Mouse (Mus musculus) ES-Bruce4 (cell line): ENCODE results near the gene Tjp2. TPM values are rescaled to one million over a fixed set of nuclear protein-coding genes. Genes with fewer than 3 reads are reported as not detected.
A peak's percentile ranks its signal among the peaks of the same experiment; 100 is the strongest.

Experiments
- H3K27ac ChIP-seq: 2 replicates; pipeline ENCODE4 v1.5.1; 2012; ENCODE audit warnings: low read length, inconsistent platforms; ENCODE audit not compliant: insufficient read depth
- H3K27me3 ChIP-seq: 2 replicates; pipeline ENCODE4 v1.6.1; 2012; ENCODE audit warnings: mild to moderate bottlenecking, low read length, inconsistent platforms; ENCODE audit not compliant: control insufficient read depth, poor library complexity, insufficient read depth, severe bottlenecking
- H3K36me3 ChIP-seq: 2 replicates; pipeline ENCODE4 v1.6.1; 2012; ENCODE audit warnings: inconsistent platforms, mild to moderate bottlenecking, low read length, moderate library complexity; ENCODE audit not compliant: control insufficient read depth, poor library complexity, insufficient read depth, severe bottlenecking
- H3K4me1 ChIP-seq: one replicate; pipeline ENCODE4 v1.8.1; 2011; ENCODE audit warnings: low read length; ENCODE audit not compliant: control insufficient read depth, insufficient read depth
- H3K4me3 ChIP-seq: 2 replicates; pipeline ENCODE4 v1.5.1; 2011; ENCODE audit warnings: low read depth, mild to moderate bottlenecking, low read length
- H3K9ac ChIP-seq: 2 replicates; pipeline ENCODE4 v1.6.1; 2012; ENCODE audit warnings: low read depth, mild to moderate bottlenecking, inconsistent platforms; ENCODE audit not compliant: poor library complexity, severe bottlenecking
- H3K9me3 ChIP-seq: replicated peaks from 2 replicates; pipeline ENCODE4 v1.6.1; 2012; ENCODE audit warnings: mild to moderate bottlenecking, low read length, inconsistent platforms; ENCODE audit not compliant: control insufficient read depth, poor library complexity, insufficient read depth, severe bottlenecking
- CTCF ChIP-seq: IDR thresholded peaks from one replicate; pipeline ENCODE4 v1.8.1; 2011; ENCODE audit warnings: low read depth, low read length
- EP300 ChIP-seq: IDR thresholded peaks from 2 replicates; pipeline ENCODE4 v1.6.1; 2011; ENCODE audit warnings: low read depth, low read length; ENCODE audit not compliant: insufficient read depth
- POLR2A ChIP-seq: IDR thresholded peaks from one replicate; pipeline ENCODE4 v1.8.1; 2011; ENCODE audit warnings: low read length; ENCODE audit not compliant: insufficient read depth
- polyA plus RNA-seq: library from polyadenylated mRNA; stranded (reverse); fragments of >200 nt; gene quantifications from 2 replicates; pipeline ENCODE4 v1.2.4, GENCODE M21; 2011; ENCODE audit warnings: low read depth; ENCODE audit not compliant: missing spikeins, insufficient read depth, insufficient read length

The Tjp2 gene
- 114 and 115 TPM in 2 replicates for polyA plus RNA-seq

DNA sequence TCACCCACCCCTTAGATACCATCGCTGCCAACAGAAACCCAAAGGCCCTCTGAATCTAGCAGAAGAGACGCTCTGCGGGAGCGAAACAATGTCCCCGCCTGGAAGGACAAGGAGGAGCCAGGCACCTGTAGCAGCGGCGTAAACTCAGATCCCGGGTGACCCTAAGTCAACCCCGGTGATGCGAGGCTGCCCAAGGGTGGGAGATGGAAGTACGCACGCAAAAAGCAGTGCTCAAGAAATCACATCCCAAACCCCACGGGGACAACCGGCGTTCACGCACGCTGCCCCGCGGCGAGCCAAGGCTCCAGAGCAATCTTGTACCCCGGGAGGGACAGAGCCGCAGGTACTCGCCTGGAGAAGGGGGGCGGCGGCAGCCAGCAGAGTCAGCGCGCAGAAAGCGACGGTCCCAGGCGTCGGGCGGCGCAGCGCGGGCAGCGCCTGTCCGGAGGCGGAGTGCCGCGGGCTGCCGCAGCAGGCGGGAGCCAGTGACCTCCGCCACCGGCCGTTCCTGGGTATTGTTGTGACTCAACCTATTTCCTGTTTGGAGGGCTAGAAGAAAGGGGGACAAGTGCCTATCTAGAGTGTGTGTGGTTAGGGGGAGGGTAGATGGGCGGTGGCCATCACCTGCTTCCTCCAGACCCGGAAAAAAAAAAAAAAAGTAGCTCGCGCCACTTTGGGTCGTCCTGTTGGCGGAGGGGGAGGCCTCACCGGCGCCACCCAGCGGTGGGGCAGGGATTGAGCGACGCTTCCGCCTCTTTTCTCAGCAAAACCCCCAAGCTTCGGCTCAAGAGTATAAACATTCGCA lies at the start of gene Tjp2:
Tjp2 (minus strand) TSS at position 531 of the 805 bp plus-strand sequence.
- no peaks in the 10 kb centered on the region for H3K27me3 ChIP-seq
- peaks cover 4% of the 10 kb centered on the region for H3K4me1 ChIP-seq
- no peaks in the 10 kb centered on the region for H3K36me3 ChIP-seq
- peak within 1 kb of the TSS; percentile 80 for H3K9ac ChIP-seq
- H3K27ac ChIP-seq, result peak within 1 kb of the TSS; percentile 99
- no peaks in the 10 kb centered on the region for H3K9me3 ChIP-seq
- peak within 1 kb of the TSS; percentile 86 for H3K4me3 ChIP-seq
- TF ChIP-seq POLR2A, result peak; percentile 74
- peak; percentile 64 for TF ChIP-seq CTCF
- TF ChIP-seq EP300, result peak; percentile 92

DNA sequence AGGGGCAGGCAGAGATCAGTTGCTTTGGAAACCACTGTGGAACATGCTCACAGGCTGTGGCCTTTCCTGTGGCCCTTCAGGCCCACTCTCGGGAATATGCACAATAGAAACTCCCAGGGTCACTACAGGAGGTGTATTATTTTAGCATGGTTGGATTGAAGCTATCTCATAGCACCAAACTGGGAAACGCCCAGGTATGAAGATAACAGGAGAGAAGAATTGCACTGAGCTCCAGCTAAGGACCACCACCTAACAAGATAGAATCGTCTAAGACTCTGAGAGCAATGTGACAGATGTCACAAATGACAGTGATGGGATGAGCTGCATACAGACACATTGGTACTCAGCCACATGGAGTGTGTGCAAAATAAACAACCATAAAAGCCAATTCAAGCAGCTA lies 49.5 kb upstream of the Tjp2 start:
- TF ChIP-seq CTCF (no peak), POLR2A (no peak), EP300 (no peak)
- H3K9me3 ChIP-seq, result no peaks in the 10 kb centered on the region
- H3K4me3 ChIP-seq, result no peak overlapping the region
- H3K27ac ChIP-seq, result no peak overlapping the region
- no peak overlapping the region for H3K9ac ChIP-seq
- H3K36me3 ChIP-seq, result no peaks in the 10 kb centered on the region
- no peaks in the 10 kb centered on the region for H3K27me3 ChIP-seq
- H3K4me1 ChIP-seq, result peaks cover 4% of the 10 kb centered on the region

DNA sequence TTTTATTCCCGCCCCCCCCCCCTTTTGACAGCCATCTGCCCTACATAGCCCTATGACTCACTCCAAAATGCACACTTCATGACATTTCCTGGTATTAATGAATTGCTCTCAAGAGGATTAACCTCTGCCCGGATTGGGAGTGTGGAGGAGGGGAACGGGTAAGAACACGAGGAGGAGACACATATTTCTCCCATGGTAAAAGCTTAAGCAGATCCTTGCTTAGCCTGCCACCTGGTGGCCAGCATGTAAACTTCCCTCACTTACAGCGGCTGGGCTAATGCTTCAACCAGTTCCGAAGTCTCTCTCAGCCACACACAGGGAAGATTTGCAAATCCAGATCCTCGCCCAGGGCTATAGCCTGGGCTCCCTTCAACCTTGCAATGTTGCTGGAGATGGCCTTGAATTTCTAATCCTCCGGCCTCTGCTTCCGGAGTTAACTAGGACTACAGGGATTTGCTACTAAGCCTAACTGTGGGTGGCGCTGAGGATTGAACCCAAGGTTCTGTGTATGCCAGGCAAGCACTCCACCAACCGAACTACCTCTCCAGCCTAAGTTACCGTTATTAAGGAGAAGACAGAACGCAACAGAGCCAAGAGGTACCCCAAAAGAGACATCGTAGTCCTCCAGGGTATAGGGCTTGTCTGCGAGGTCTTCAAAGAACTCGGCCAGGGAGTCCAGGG lies 47.1 kb upstream of the Tjp2 start:
- Histone ChIP-seq H3K4me3 (no peak overlapping the region), H3K4me1 (peaks cover 5% of the 10 kb centered on the region), H3K9ac (no peak overlapping the region), H3K9me3 (no peaks in the 10 kb centered on the region), H3K36me3 (no peaks in the 10 kb centered on the region), H3K27me3 (no peaks in the 10 kb centered on the region), H3K27ac (no peak overlapping the region)
- TF ChIP-seq CTCF (peak; percentile 88), EP300 (no peak)

DNA sequence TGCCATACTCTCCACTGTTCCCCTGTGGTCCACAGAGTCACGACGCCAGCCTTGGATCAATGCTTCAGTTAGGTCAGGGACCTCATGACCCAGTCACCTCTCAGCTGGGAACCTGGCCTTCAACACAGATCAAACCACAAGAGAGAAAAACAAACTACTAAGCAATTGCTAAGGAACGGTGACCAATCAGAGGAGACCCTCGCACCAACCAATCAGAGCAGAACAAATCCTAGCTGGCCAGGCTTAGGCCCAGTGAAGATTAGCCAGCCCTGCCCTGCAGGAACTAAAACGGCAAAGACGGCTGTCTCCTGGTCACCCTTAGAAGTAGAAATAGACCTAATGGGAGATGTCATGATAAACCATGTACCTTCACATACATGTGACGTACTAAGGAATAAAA lies 46.5 kb upstream of the Tjp2 start:
- no peak overlapping the region for H3K27ac ChIP-seq
- H3K27me3 ChIP-seq, result no peaks in the 10 kb centered on the region
- no peaks in the 10 kb centered on the region for H3K9me3 ChIP-seq
- no peaks in the 10 kb centered on the region for H3K36me3 ChIP-seq
- TF ChIP-seq CTCF, result no peak
- no peak for TF ChIP-seq POLR2A
- no peak for TF ChIP-seq EP300
- no peak overlapping the region for H3K9ac ChIP-seq
- no peak overlapping the region for H3K4me3 ChIP-seq
- peaks cover 5% of the 10 kb centered on the region for H3K4me1 ChIP-seq

DNA sequence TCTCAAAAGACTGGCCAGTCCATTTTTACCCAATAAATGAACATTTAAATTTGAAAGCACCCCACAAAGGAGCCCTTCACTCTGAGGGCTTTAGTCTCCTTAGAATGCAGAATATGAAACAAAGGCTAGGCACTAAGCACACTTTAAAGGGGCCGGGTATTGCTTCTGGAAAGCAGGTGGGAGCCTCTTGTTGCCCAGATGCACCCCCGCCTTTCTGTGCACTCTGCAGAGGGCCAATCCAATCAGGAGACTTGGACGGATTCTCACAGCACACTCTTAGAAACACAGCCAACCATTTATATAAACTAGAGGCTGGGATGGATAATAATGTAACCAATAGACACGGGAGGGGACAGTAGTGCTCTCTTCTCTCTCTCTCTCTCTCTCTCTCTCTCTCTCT lies 43.7 kb upstream of the Tjp2 start:
- H3K27ac ChIP-seq, result no peak overlapping the region
- peaks cover 5% of the 10 kb centered on the region for H3K4me1 ChIP-seq
- H3K9ac ChIP-seq, result peak overlapping the region; percentile 5; the same call in 1 of the 2 replicates

More for the DNA sequence above, 43.7 kb upstream of the Tjp2 start:
- no peak overlapping the region for H3K4me3 ChIP-seq
- H3K9me3 ChIP-seq, result no peaks in the 10 kb centered on the region
- TF ChIP-seq POLR2A, result no peak
- TF ChIP-seq EP300, result no peak
- TF ChIP-seq CTCF, result no peak
- H3K27me3 ChIP-seq, result no peaks in the 10 kb centered on the region
- no peaks in the 10 kb centered on the region for H3K36me3 ChIP-seq
